Mouse (Mus musculus) thymus, adult 2 months (tissue): ENCODE data around the gene Ccdc69.

Experiments used
- CTCF ChIP-seq: fragments of 200-500 bp; IDR thresholded peaks from 2 replicates; pipeline ENCODE4 v1.5.1; 2012; ENCODE audit warnings: mild to moderate bottlenecking, control low read depth, low read length, moderate library complexity, borderline replicate concordance; ENCODE audit not compliant: control insufficient read depth, poor library complexity, insufficient read depth; ENCODE audit errors: extremely low read depth
- POLR2A ChIP-seq: fragments of 200-500 bp; IDR thresholded peaks from 2 replicates; pipeline ENCODE4 v1.6.1; 2012; ENCODE audit warnings: mild to moderate bottlenecking, low read length, control low read depth, moderate library complexity; ENCODE audit not compliant: control insufficient read depth, poor library complexity, insufficient read depth; ENCODE audit errors: extremely low read depth

- TF ChIP-seq CTCF (no peak), POLR2A (peak; percentile 90)
These were observed at the start of gene Ccdc69 for GRCm38 (mm10) chr11:55077331-55078231.
